Mouse (Mus musculus): Measurements from ENCODE around the gene Hist1h2bj. TPM values are rescaled to one million over a fixed set of nuclear protein-coding genes. Genes with fewer than 3 reads are reported as not detected.
"Not testable (repeated sequence)": the region's sequence is repeated elsewhere in the genome, so short reads cannot be mapped to it uniquely, and the experiment has no call there.

Hist1h2bj gene
- total RNA-seq, 2 experiments from 2014 or later: 15.1 to 18.5 TPM

- no peak for DNase-seq (ENCODE audit: extremely low spot score in 1 of 2, low spot score in 1 of 2)
Measured at GRCm38 (mm10) chr13:22036986-22037385, 6.0 kb upstream of the Hist1h2bj start.

GRCm38 (mm10) chr13:22037415-22037814 lies 5.6 kb upstream of the Hist1h2bj start:
- no peak for DNase-seq (ENCODE audit: extremely low spot score in 1 of 2, low spot score in 1 of 2)

GRCm38 (mm10) chr13:22039364-22039763 lies 3.6 kb upstream of the Hist1h2bj start:
- DNase-seq (ENCODE audit: extremely low spot score in 1 of 2, low spot score in 1 of 2): no peak

GRCm38 (mm10) chr13:22039951-22040463 lies 3.0 kb upstream of the Hist1h2bj start:
- no peak for DNase-seq (ENCODE audit: extremely low spot score in 1 of 2, low spot score in 1 of 2)

- DNase-seq (ENCODE audit: extremely low spot score in 1 of 2, low spot score in 1 of 2): no peak
Measured at GRCm38 (mm10) chr13:22040464-22041141, 2.4 kb upstream of the Hist1h2bj start.

- peak; percentile 98 to 99 for DNase-seq (ENCODE audit: extremely low spot score in 1 of 2, low spot score in 1 of 2)
Measured at GRCm38 (mm10) chr13:22041142-22041536, 1.9 kb upstream of the Hist1h2bj start, which contains the start of gene Hist1h4i. Gene Hist1h4i (minus strand): TSS chr13:22041362.

- no peak for DNase-seq (ENCODE audit: extremely low spot score in 1 of 2, low spot score in 1 of 2)
Measured at GRCm38 (mm10) chr13:22041651-22042567, 1.1 kb upstream of the Hist1h2bj start.

GRCm38 (mm10) chr13:22043503-22044431 lies 753 bp downstream of the Hist1h2bj start:
- DNase-seq (ENCODE audit: extremely low spot score in 1 of 2, low spot score in 1 of 2): no peak

- no peak for DNase-seq (ENCODE audit: extremely low spot score in 1 of 2, low spot score in 1 of 2)
Measured at GRCm38 (mm10) chr13:22044432-22045155, 1.6 kb downstream of the Hist1h2bj start.

- no peak for DNase-seq (ENCODE audit: extremely low spot score in 1 of 2, low spot score in 1 of 2)
Measured at GRCm38 (mm10) chr13:22045311-22045710, 2.3 kb downstream of the Hist1h2bj start.

- DNase-seq (ENCODE audit: extremely low spot score in 1 of 2, low spot score in 1 of 2): no peak
Measured at GRCm38 (mm10) chr13:22049041-22049440, 6.0 kb downstream of the Hist1h2bj start.

- peak in 1 of 2 experiments; percentile 30 for DNase-seq (ENCODE audit: extremely low spot score in 1 of 2, low spot score in 1 of 2)
Measured at GRCm38 (mm10) chr13:22049737-22050440, 6.9 kb downstream of the Hist1h2bj start.

- peak; percentile 84 to 86 for DNase-seq (ENCODE audit: extremely low spot score in 1 of 2, low spot score in 1 of 2)
Measured at GRCm38 (mm10) chr13:22050591-22051522, 7.8 kb downstream of the Hist1h2bj start.

- DNase-seq (ENCODE audit: extremely low spot score in 1 of 2, low spot score in 1 of 2): no peak
Measured at GRCm38 (mm10) chr13:22051523-22051859, 8.5 kb downstream of the Hist1h2bj start.

- no peak for DNase-seq (ENCODE audit: extremely low spot score in 1 of 2, low spot score in 1 of 2)
Measured at GRCm38 (mm10) chr13:22053754-22054153, 10.7 kb downstream of the Hist1h2bj start.

GRCm38 (mm10) chr13:22061422-22061821 lies 18.4 kb downstream of the Hist1h2bj start:
- no peak for DNase-seq (ENCODE audit: extremely low spot score in 1 of 2, low spot score in 1 of 2)

GRCm38 (mm10) chr13:22063468-22063867 lies 20.5 kb downstream of the Hist1h2bj start:
- DNase-seq (ENCODE audit: extremely low spot score in 1 of 2, low spot score in 1 of 2): no peak

GRCm38 (mm10) chr13:22084140-22084539 lies 41.1 kb downstream of the Hist1h2bj start, which contains the start of gene Vmn1r188:
Gene Vmn1r188 (plus strand): TSS chr13:22084440.
- not testable (repeated sequence) for DNase-seq (ENCODE audit: extremely low spot score in 1 of 2, low spot score in 1 of 2)
